Mouse (Mus musculus) E14TG2a.4 (cell line): Measurements from ENCODE around the gene Slc16a6.

Source experiments
- CTCF ChIP-seq: conservative IDR thresholded peaks from 2 replicates; pipeline ENCODE4 v1.5.1; 2014; ENCODE audit warnings: low read length
- NANOG ChIP-seq: IDR thresholded peaks from 2 replicates; pipeline ENCODE4 v1.6.1; 2014; ENCODE audit warnings: borderline replicate concordance, low read length, mixed read lengths

GRCm38 (mm10) chr11:109443468-109444263 lies 29.7 kb downstream of the Slc16a6 start:
- TF ChIP-seq CTCF = no peak
- TF ChIP-seq NANOG = no peak
